Mouse (Mus musculus): Measurements from ENCODE around the gene Rbl1. TPM values are rescaled to one million over a fixed set of nuclear protein-coding genes. Genes with fewer than 3 reads are reported as not detected.

Gene Rbl1
- polyA plus RNA-seq, 1 experiment from 2014 or later, result 5.7 TPM

DNA sequence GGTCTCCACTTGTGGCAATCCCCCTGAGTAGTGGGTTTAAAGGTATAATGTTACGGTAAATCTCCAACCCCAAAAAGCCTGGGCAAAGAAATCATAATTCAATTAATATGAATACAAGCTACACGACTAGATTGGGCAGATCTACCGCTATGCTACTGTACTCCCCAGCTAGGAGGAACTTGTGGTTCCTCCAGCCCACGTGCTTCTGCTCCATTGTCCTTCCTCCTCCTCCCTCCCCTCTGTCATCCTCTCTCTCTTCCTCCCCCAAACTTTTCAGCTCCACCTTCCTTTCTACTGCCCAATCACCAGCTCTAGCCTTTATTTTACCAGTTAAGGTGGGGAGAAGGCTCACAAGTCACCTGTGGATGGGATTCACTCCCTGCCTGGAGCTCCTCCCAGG is 96.1 kb downstream of the Rbl1 start:
- no peaks in the 10 kb centered on the region for H3K9me3 ChIP-seq (ENCODE audit: low read length)
- no peak overlapping the region for H3K27ac ChIP-seq (ENCODE audit: low read length)
- H3K4me3 ChIP-seq (ENCODE audit: low read depth, low read length), result no peak overlapping the region
- no peak for TF ChIP-seq CTCF (IDR thresholded peaks at IDR 0.05)
- no peak for TF ChIP-seq EP300 (IDR thresholded peaks at IDR 0.05)
- no peak for DNase-seq (ENCODE audit: low spot score)
- ATAC-seq, result no peak
- H3K27me3 ChIP-seq (replicated peaks; ENCODE audit: insufficient read depth, low read length), result no peaks in the 10 kb centered on the region
- peaks cover 34% of the 10 kb centered on the region for H3K36me3 ChIP-seq (ENCODE audit: insufficient read depth, low read length)
- WGBS, result 78% methylated on average over 4 of the region's 4 CpGs
- H3K9ac ChIP-seq (replicated peaks; ENCODE audit: low read depth), result no peak overlapping the region
- H3K4me1 ChIP-seq (ENCODE audit: insufficient read depth, low read depth, low read length), result no peaks in the 10 kb centered on the region
- H3K4me2 ChIP-seq (replicated peaks; ENCODE audit: low read depth, low read length), result no peak overlapping the region

DNA sequence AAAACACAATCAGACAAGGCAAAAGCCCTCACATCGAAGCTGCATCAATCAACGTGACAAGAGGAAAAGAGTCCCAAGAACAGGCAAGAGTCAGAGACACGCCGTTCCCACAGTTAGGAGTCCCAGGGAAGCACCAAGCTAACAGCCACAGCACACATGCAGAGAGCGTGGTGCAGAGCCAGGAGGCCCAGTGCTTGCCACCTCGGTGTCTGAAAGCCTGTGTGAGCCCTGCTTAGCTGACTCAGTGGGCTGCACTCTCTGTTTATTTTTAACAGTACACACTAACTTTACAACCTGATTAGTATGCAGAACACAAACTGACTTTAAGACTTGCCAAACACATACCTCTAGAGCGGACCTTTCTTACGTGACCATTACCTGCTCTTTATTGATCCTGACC is 99.9 kb downstream of the Rbl1 start:
- H3K36me3 ChIP-seq (ENCODE audit: insufficient read depth, low read length), result peaks cover 34% of the 10 kb centered on the region
- WGBS, result 79% methylated on average over 8 of the region's 8 CpGs

DNA sequence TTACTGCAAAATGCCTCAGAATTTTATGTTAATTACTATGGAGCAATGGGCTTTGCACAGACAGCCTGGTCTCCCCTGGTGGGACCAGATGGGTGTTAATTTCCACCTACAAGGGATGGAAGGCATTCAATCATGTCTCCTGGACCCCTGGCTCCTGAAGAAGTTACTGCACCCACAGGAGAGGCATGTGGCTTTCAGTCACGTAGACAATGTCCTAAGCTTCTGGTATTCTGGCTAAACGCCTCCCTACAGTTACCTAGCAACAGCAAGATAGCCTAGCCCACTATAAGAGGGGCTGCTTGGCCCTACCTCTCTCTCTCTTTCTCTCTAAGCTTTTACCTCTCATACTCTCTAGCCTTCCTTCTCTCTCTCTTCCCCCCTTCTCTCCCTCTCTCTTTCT is 102.1 kb downstream of the Rbl1 start:
- Histone ChIP-seq H3K9me3 (ENCODE audit: low read length) (no peaks in the 10 kb centered on the region), H3K9ac (replicated peaks; ENCODE audit: low read depth) (no peak overlapping the region), H3K36me3 (ENCODE audit: insufficient read depth, low read length) (peaks cover 26% of the 10 kb centered on the region), H3K27me3 (replicated peaks; ENCODE audit: insufficient read depth, low read length) (no peaks in the 10 kb centered on the region), H3K4me2 (replicated peaks; ENCODE audit: low read depth, low read length) (no peak overlapping the region), H3K4me1 (ENCODE audit: insufficient read depth, low read depth, low read length) (no peaks in the 10 kb centered on the region), H3K4me3 (ENCODE audit: low read depth, low read length) (no peak overlapping the region), H3K27ac (ENCODE audit: low read length) (no peak overlapping the region)
- ATAC-seq (no peak), DNase-seq (ENCODE audit: low spot score) (no peak)
- 52% methylated on average over 2 of the region's 2 CpGs for WGBS
- TF ChIP-seq EP300 (IDR thresholded peaks at IDR 0.05) (no peak), CTCF (IDR thresholded peaks at IDR 0.05) (no peak)

More for the DNA sequence above, 99.9 kb downstream of the Rbl1 start:
- H3K4me3 ChIP-seq (ENCODE audit: low read depth, low read length), result no peak overlapping the region
- H3K9ac ChIP-seq (replicated peaks; ENCODE audit: low read depth), result no peak overlapping the region
- H3K27me3 ChIP-seq (replicated peaks; ENCODE audit: insufficient read depth, low read length), result no peaks in the 10 kb centered on the region
- H3K9me3 ChIP-seq (ENCODE audit: low read length), result no peaks in the 10 kb centered on the region
- H3K27ac ChIP-seq (ENCODE audit: low read length), result no peak overlapping the region
- no peaks in the 10 kb centered on the region for H3K4me1 ChIP-seq (ENCODE audit: insufficient read depth, low read depth, low read length)
- ATAC-seq (no peak), DNase-seq (ENCODE audit: low spot score) (no peak)
- no peak overlapping the region for H3K4me2 ChIP-seq (replicated peaks; ENCODE audit: low read depth, low read length)
- TF ChIP-seq EP300 (IDR thresholded peaks at IDR 0.05) (no peak), CTCF (IDR thresholded peaks at IDR 0.05) (no peak)

DNA sequence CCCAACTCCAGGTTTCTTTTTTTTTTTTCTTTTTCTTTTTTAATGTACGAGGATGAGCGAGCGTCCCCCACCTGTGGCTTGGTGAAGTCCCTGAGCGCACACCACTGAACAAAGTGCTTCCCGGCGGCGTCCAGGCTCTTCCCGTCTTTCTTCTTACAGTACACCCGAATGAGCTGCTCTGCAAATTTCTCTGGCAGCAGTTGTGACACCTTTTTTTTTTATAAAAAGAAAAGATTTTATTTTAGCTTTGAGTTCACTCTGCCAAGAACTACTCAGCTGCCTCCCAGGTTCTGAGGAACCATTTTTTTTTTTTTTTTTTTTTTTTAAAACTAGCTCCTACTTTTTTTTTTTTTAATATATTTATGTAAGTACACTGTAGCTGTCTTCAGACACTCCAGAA is 102.7 kb downstream of the Rbl1 start:
- TF ChIP-seq EP300 (IDR thresholded peaks at IDR 0.05) (no peak), CTCF (IDR thresholded peaks at IDR 0.05) (no peak)
- Histone ChIP-seq H3K4me2 (replicated peaks; ENCODE audit: low read depth, low read length) (no peak overlapping the region), H3K9ac (replicated peaks; ENCODE audit: low read depth) (no peak overlapping the region), H3K4me1 (ENCODE audit: insufficient read depth, low read depth, low read length) (no peaks in the 10 kb centered on the region), H3K36me3 (ENCODE audit: insufficient read depth, low read length) (peaks cover 25% of the 10 kb centered on the region), H3K9me3 (ENCODE audit: low read length) (no peaks in the 10 kb centered on the region), H3K27ac (ENCODE audit: low read length) (no peak overlapping the region), H3K4me3 (ENCODE audit: low read depth, low read length) (no peak overlapping the region), H3K27me3 (replicated peaks; ENCODE audit: insufficient read depth, low read length) (no peaks in the 10 kb centered on the region)
- no peak for DNase-seq (ENCODE audit: low spot score)
- ATAC-seq, result no peak
- WGBS, result 93% methylated on average over 9 of the region's 9 CpGs

DNA sequence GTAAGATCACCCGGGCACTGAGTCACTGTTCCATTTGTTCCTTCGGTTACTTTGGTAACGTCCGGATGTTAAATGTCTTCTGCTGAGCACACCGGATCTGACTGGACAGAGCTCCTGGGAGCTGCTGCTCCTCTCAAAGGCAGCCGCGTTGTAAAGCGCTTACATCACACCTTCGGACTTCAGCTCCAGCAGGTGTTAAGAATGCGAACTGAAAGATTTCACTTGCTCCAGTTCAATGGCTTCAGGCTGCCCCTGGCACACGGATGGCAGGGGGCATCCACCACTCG is 104.1 kb downstream of the Rbl1 start:
- H3K4me1 ChIP-seq (ENCODE audit: insufficient read depth, low read depth, low read length), result no peaks in the 10 kb centered on the region
- no peak overlapping the region for H3K4me2 ChIP-seq (replicated peaks; ENCODE audit: low read depth, low read length)
- peak; percentile 65 for DNase-seq (ENCODE audit: low spot score)
- H3K27me3 ChIP-seq (replicated peaks; ENCODE audit: insufficient read depth, low read length), result no peaks in the 10 kb centered on the region
- TF ChIP-seq EP300 (IDR thresholded peaks at IDR 0.05), result no peak
- no peak overlapping the region for H3K9ac ChIP-seq (replicated peaks; ENCODE audit: low read depth)
- peaks cover 24% of the 10 kb centered on the region for H3K36me3 ChIP-seq (ENCODE audit: insufficient read depth, low read length)
- ATAC-seq, result peak; percentile 79
- peak overlapping the region; percentile 27; the same call in 1 of the 2 replicates for H3K27ac ChIP-seq (ENCODE audit: low read length)
- H3K4me3 ChIP-seq (ENCODE audit: low read depth, low read length), result no peak overlapping the region
- H3K9me3 ChIP-seq (ENCODE audit: low read length), result no peaks in the 10 kb centered on the region
- WGBS, result 63% methylated on average over 12 of the region's 12 CpGs

DNA sequence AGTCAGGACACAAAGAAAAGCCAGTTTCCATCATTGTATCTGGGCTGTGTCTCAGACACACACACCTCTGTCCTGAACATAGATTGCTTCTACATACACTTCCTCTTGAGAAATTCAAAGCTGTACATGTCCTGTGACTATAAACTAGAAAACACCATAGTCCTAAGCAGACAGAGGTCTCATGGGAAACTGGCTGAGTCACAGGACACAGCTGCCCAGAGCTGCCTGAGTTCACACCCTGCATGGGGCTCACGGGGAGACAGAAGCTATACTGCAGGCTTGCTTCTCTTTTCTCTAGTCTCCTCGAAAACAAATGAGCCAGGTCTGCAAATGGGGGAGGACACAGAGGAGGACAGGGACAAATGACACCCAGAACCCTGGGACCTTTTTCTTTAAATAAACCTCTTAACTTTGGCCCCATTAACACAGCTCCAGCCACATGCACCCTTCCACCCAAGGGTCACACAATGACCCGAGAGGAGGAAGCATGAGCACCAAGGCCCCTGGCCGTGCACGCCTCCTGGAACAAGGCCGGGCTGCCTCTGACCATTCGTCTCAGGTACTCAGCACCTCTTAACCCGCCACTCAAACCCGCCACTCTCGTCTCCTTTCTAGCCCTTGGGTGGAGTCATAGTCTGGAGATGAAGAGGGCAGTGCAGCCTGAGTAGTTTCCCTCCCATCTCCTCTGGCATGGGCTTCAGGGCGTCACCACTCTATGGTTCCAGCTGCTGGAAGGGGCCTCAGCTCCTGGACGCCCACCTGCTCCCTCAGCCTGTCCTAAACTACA is 104.6 kb downstream of the Rbl1 start:
- DNase-seq (ENCODE audit: low spot score) (peak; percentile 84), ATAC-seq (peak; percentile 92)
- WGBS, result 53% methylated on average over 12 of the region's 12 CpGs
- no peak overlapping the region for H3K9ac ChIP-seq (replicated peaks; ENCODE audit: low read depth)
- H3K9me3 ChIP-seq (ENCODE audit: low read length), result no peaks in the 10 kb centered on the region
- H3K4me3 ChIP-seq (ENCODE audit: low read depth, low read length), result no peak overlapping the region
- H3K27me3 ChIP-seq (replicated peaks; ENCODE audit: insufficient read depth, low read length), result no peaks in the 10 kb centered on the region
- H3K27ac ChIP-seq (ENCODE audit: low read length), result peak overlapping the region; percentile 27; the same call in 1 of the 2 replicates
- TF ChIP-seq EP300 (IDR thresholded peaks at IDR 0.05) (no peak), CTCF (IDR thresholded peaks at IDR 0.05) (no peak)
- H3K4me2 ChIP-seq (replicated peaks; ENCODE audit: low read depth, low read length), result no peak overlapping the region
- peaks cover 19% of the 10 kb centered on the region for H3K36me3 ChIP-seq (ENCODE audit: insufficient read depth, low read length)
- no peaks in the 10 kb centered on the region for H3K4me1 ChIP-seq (ENCODE audit: insufficient read depth, low read depth, low read length)

Other genes starting within 250 kb of the Rbl1 start
- gene Ndrg3, start 212.5 kb downstream of the Rbl1 start, polyA plus RNA-seq (2015; fragmentation: Nextera tagmentation; extraction: Ambion mirVana), result 22.8 and 25.4 TPM in 2 replicates
- gene Dsn1, start 197.4 kb downstream of the Rbl1 start, polyA plus RNA-seq (2015; fragmentation: Nextera tagmentation; extraction: Ambion mirVana), result 7.2 and 9.5 TPM in 2 replicates
- gene Soga1, start 125.3 kb downstream of the Rbl1 start, polyA plus RNA-seq (2015; fragmentation: Nextera tagmentation; extraction: Ambion mirVana), result 2.5 and 3.1 TPM in 2 replicates
- not detected in 2 replicates for gene Tldc2, start 117.5 kb downstream of the Rbl1 start, polyA plus RNA-seq (2015; fragmentation: Nextera tagmentation; extraction: Ambion mirVana)
- gene Samhd1, start 69.3 kb downstream of the Rbl1 start, polyA plus RNA-seq (2015; fragmentation: Nextera tagmentation; extraction: Ambion mirVana), result 103 and 110 TPM in 2 replicates
- 163 and 168 TPM in 2 replicates for gene Rpn2, start 74.5 kb upstream of the Rbl1 start, polyA plus RNA-seq (2015; fragmentation: Nextera tagmentation; extraction: Ambion mirVana)
- 0.23 and 0.25 TPM in 2 replicates for gene Mroh8, start 75.0 kb upstream of the Rbl1 start, polyA plus RNA-seq (2015; fragmentation: Nextera tagmentation; extraction: Ambion mirVana)
- gene Ghrh, start 143.0 kb upstream of the Rbl1 start, polyA plus RNA-seq (2015; fragmentation: Nextera tagmentation; extraction: Ambion mirVana), result 0.70 and 0.79 TPM in 2 replicates
- gene Manbal, start 163.1 kb upstream of the Rbl1 start, polyA plus RNA-seq (2015; fragmentation: Nextera tagmentation; extraction: Ambion mirVana), result 95.7 and 100 TPM in 2 replicates
- 16.4 and 18.2 TPM in 2 replicates for gene Src, start 213.9 kb upstream of the Rbl1 start, polyA plus RNA-seq (2015; fragmentation: Nextera tagmentation; extraction: Ambion mirVana)